Mouse (Mus musculus) lung, adult 2 months (tissue): ENCODE data around the gene Calhm5.

ENCODE experiments used
- CTCF ChIP-seq: fragments of 200-500 bp; IDR thresholded peaks from 2 replicates; pipeline ENCODE4 v1.5.1; 2011; ENCODE audit warnings: mild to moderate bottlenecking, low read length, control low read depth; ENCODE audit not compliant: insufficient read depth
- POLR2A ChIP-seq: fragments of 200-500 bp; IDR thresholded peaks from 2 replicates; pipeline ENCODE4 v1.6.1; 2011; ENCODE audit warnings: low read depth, mild to moderate bottlenecking, control low read depth, low read length, borderline replicate concordance; ENCODE audit errors: extremely low read depth

DNA sequence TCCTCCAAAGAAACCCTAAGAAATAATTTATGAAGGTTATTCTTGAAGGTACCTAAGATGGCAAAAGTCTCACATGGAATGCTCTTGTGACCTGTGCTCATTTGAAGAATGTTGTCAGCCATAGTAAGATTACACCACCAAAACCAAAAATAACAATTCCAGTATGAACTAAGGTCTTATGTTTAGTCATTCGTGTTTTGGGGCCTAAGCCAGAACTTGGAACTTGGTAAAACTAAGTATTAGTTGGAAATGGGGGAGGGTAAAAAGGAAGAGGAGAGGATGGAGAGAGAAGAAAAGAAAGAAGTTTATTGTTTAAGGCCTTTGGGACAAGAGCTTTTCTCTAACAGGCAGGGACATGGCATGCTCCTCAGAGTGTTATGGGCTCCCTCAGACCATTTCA, 26.7 kb downstream of the Calhm5 start:
- no peak for TF ChIP-seq CTCF
- TF ChIP-seq POLR2A: no peak
